Mouse (Mus musculus) midbrain, postnatal 0 days (tissue): ENCODE data around the gene March5. TPM values are rescaled to one million over a fixed set of nuclear protein-coding genes. Genes with fewer than 3 reads are reported as not detected.
A peak's percentile ranks its signal among the peaks of the same experiment; 100 is the strongest.

Source experiments
- ATAC-seq: fragments of 200-750 bp; cut with Nextera tagmentation; 2 replicates; pipeline ENCODE4 v1.8.0; 2017; ENCODE audit warnings: moderate number of reproducible peaks, mild to moderate bottlenecking, moderate TSS enrichment, moderate library complexity; ENCODE audit not compliant: low FRiP score
- DNase-seq: peaks from one replicate; pipeline ENCODE4 v3.0.0-alpha.2; 2015; ENCODE audit warnings: low spot score
- H3K27ac ChIP-seq: fragments of 300-500 bp; sonication (generic); 2 replicates; pipeline ENCODE4 v1.5.1; 2014; ENCODE audit warnings: low read depth, mild to moderate bottlenecking, low read length, mixed read lengths
- H3K27me3 ChIP-seq: fragments of 300-500 bp; sonication (generic); 2 replicates; pipeline ENCODE4 v1.6.1; 2014; ENCODE audit warnings: low read length, control low read depth, mixed read lengths; ENCODE audit not compliant: insufficient read depth
- H3K36me3 ChIP-seq: fragments of 300-500 bp; sonication (generic); 2 replicates; pipeline ENCODE4 v1.6.1; 2014; ENCODE audit warnings: low read length, control low read depth, mixed read lengths; ENCODE audit not compliant: insufficient read depth
- H3K4me1 ChIP-seq: fragments of 300-500 bp; sonication (generic); 2 replicates; pipeline ENCODE4 v1.6.1; 2014; ENCODE audit warnings: mild to moderate bottlenecking, control low read depth, antibody characterized with exemption, low read length, mixed read lengths; ENCODE audit not compliant: insufficient read depth
- H3K4me2 ChIP-seq: fragments of 300-500 bp; sonication (generic); 2 replicates; pipeline ENCODE4 v1.6.1; 2014; ENCODE audit warnings: low read depth, mild to moderate bottlenecking, low read length, mixed read lengths; ENCODE audit not compliant: poor library complexity, severe bottlenecking
- H3K4me3 ChIP-seq: fragments of 300-500 bp; sonication (generic); 2 replicates; pipeline ENCODE4 v1.5.1; 2014; ENCODE audit warnings: low read depth, mild to moderate bottlenecking, low read length, moderate library complexity
- H3K9ac ChIP-seq: fragments of 300-500 bp; sonication (generic); replicated peaks from 2 replicates; pipeline ENCODE4 v1.6.1; 2014; ENCODE audit warnings: mild to moderate bottlenecking, low read length, moderate library complexity, mixed read lengths; ENCODE audit not compliant: poor library complexity, severe bottlenecking
- H3K9me3 ChIP-seq: fragments of 300-500 bp; sonication (generic); 2 replicates; pipeline ENCODE4 v1.6.1; 2016; ENCODE audit warnings: low read length, control low read depth
- CTCF ChIP-seq: IDR thresholded peaks from 2 replicates; pipeline ENCODE4 v1.5.1; 2016; ENCODE audit warnings: antibody characterized with exemption, mild to moderate bottlenecking
- WGBS: fragments of 180-500 bp; shearing (Covaris S2); extraction: QIAGEN DNeasy Blood & Tissue Kit; methylation state at CpG from one replicate; pipeline ENCODE4 v1.1.7; 2014; 5-methylcytosine and 5-hydroxymethylcytosine counted together
- polyA plus RNA-seq: library from polyadenylated mRNA; unstranded; fragments of >200 nt; fragmentation: Nextera tagmentation; extraction: Ambion mirVana; gene quantifications from 2 replicates; pipeline ENCODE4 v1.2.1, GENCODE M21; 2015
- total RNA-seq: library from RNA; depleted of rRNA; stranded (reverse); fragments of >200 nt; gene quantifications from 2 replicates; pipeline ENCODE4 v1.2.3, GENCODE M21; 2014

Gene March5
- total and polyA plus RNA-seq, 2 experiments from 2014 or later = 79.9 to 97.0 TPM

- ATAC-seq (peak; percentile 51), DNase-seq (peak; percentile 77)
- Histone ChIP-seq H3K27me3 (no peaks in the 10 kb centered on the region), H3K4me2 (peak overlapping the region; percentile 97), H3K4me1 (peaks cover 3% of the 10 kb centered on the region; the same call in 1 of the 2 replicates), H3K27ac (peak overlapping the region; percentile 94), H3K4me3 (peak overlapping the region; percentile 82), H3K9ac (peak overlapping the region; percentile 87), H3K36me3 (no peaks in the 10 kb centered on the region), H3K9me3 (no peaks in the 10 kb centered on the region)
- under 1% methylated on average over 35 of the region's 36 CpGs for WGBS
- TF ChIP-seq CTCF = no peak
Observed at GRCm38 (mm10) chr19:37174716-37175435, 32.5 kb upstream of the March5 start.

DNA sequence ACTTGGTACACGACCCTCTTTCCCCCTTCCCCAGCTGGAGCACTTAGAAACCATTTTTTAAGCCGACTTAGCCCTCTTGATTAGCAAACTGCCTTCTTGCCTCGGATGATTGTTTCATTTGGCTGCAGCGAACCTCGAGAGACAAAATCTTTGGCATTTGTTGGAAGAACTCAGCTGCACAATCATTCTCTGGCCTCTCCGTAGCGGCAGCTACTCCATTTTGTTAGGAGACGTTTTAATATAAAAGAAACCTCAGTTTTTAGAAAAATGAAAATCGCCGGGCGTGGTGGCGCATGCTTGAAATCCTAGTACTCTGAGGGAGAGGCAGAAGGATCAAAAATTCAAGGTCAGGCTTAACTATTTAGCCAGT is 31.9 kb upstream of the March5 start:
- WGBS = under 1% methylated on average over 12 of the region's 12 CpGs
- H3K9ac ChIP-seq = peak overlapping the region; percentile 87
- no peak for ATAC-seq
- H3K4me2 ChIP-seq = peak overlapping the region; percentile 97
- H3K27me3 ChIP-seq = no peaks in the 10 kb centered on the region
- H3K4me1 ChIP-seq = peaks cover 3% of the 10 kb centered on the region; the same call in 1 of the 2 replicates
- peak overlapping the region; percentile 94 for H3K27ac ChIP-seq
- H3K36me3 ChIP-seq = no peaks in the 10 kb centered on the region
- peak overlapping the region; percentile 82 for H3K4me3 ChIP-seq
- DNase-seq = no peak
- no peak for TF ChIP-seq CTCF
- no peaks in the 10 kb centered on the region for H3K9me3 ChIP-seq

- H3K27ac ChIP-seq = peak overlapping the region; percentile 94
- H3K27me3 ChIP-seq = no peaks in the 10 kb centered on the region
- TF ChIP-seq CTCF = no peak
- 6% methylated on average over 6 of the region's 6 CpGs for WGBS
- H3K4me3 ChIP-seq = peak overlapping the region; percentile 82
- peak overlapping the region; percentile 87 for H3K9ac ChIP-seq
- no peaks in the 10 kb centered on the region for H3K36me3 ChIP-seq
- peak overlapping the region; percentile 97 for H3K4me2 ChIP-seq
- H3K4me1 ChIP-seq = peaks cover 3% of the 10 kb centered on the region; the same call in 1 of the 2 replicates
- DNase-seq (peak; percentile 66), ATAC-seq (no peak)
- no peaks in the 10 kb centered on the region for H3K9me3 ChIP-seq
Observed at GRCm38 (mm10) chr19:37175919-37176318, 31.4 kb upstream of the March5 start.

DNA sequence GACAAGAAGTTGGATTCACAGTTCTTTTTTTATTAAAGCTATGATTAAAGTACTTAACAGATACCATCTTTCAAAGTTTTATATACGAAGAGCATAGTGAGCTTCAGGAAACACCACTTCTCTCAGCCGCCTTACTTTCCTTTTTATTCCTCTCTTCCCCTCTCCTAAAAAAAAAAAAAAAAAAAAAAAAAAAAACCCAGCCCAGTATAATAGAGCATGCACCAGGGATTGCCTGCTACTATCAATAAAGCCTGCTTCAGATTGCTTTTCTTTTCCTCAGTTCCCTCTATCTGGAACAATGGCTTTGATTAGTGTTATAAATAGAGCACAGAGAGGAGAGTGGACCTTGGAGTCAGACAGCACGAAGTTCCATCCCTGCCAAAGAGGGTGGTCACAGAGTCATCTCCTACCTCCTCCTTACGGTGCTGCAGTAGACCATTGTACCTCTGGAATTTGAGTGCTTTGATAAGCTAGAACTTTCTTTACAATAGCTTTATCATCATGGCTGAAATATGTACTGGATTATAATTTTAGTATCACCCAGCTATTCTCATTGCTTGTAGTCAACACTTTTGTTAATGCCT is 30.4 kb upstream of the March5 start:
- no peak for TF ChIP-seq CTCF
- ATAC-seq = no peak

DNA sequence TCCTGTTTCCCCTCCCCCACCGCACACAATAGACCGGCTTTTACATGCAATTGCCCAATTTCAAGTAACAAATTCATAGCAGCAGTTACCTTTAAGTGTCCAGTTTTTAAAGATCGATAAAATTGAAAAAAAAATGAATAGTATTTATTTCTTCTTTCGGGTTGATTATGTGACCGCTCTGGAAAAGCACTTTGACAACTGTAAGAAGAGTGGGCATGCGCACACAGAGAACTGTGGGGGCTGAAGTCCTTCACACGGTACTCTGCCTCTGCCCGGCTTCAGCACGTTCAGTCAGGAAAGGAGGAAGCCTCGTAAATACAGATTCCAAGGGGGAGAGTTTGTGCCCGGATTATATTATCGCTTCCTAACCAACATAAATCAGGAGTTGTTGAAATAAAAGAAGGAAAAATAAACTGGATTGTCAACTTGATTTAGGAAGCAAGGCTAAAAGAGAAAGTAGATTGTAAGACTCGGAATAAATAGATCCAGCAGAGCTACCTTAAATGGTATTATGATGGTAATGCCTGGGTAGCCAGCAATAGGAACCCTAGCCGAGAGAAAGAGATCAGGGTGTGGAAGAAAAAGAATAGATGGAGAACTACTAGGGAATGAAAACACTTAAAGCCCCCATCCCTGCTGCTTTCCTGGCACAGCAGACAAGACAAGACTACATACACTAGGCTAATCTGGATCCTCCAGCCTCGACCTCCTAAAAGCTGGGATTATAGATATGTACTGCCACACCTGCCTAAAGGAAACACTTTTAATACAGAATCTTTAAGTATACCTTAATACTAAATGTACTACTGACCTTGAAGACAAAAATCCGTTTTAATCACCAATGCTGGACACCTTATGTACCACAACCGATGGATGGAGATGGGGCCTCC is 29.3 kb upstream of the March5 start:
- H3K9me3 ChIP-seq = no peaks in the 10 kb centered on the region
- peak overlapping the region; percentile 37 for H3K4me2 ChIP-seq
- H3K27me3 ChIP-seq = no peaks in the 10 kb centered on the region
- peak overlapping the region; percentile 68 for H3K27ac ChIP-seq
- H3K4me1 ChIP-seq = peaks cover 3% of the 10 kb centered on the region; the same call in 1 of the 2 replicates
- peak; percentile 80 for ATAC-seq
- 10% methylated on average over 17 of the region's 17 CpGs for WGBS
- TF ChIP-seq CTCF = no peak
- H3K36me3 ChIP-seq = no peaks in the 10 kb centered on the region
- H3K9ac ChIP-seq = peak overlapping the region; percentile 37; the same call in 1 of the 2 replicates
- peak overlapping the region; percentile 40 for H3K4me3 ChIP-seq
- peak; percentile 89 for DNase-seq

More for the DNA sequence above, 30.4 kb upstream of the March5 start:
- Histone ChIP-seq H3K9me3 (no peaks in the 10 kb centered on the region), H3K4me3 (peak overlapping the region; percentile 41), H3K27me3 (no peaks in the 10 kb centered on the region), H3K9ac (peak overlapping the region; percentile 44; the same call in 1 of the 2 replicates), H3K4me1 (peaks cover 3% of the 10 kb centered on the region; the same call in 1 of the 2 replicates), H3K4me2 (peak overlapping the region; percentile 97), H3K36me3 (no peaks in the 10 kb centered on the region), H3K27ac (no peak overlapping the region)
- WGBS = 24% methylated on average over 4 of the region's 4 CpGs
- no peak for DNase-seq
